Mouse (Mus musculus) liver, postnatal 0 days (tissue): ENCODE data around the gene Amer3. TPM values are rescaled to one million over a fixed set of nuclear protein-coding genes. Genes with fewer than 3 reads are reported as not detected.
A peak's percentile ranks its signal among the peaks of the same experiment; 100 is the strongest.

Experiments used
- ATAC-seq: fragments of 200-750 bp; cut with Nextera tagmentation; 2 replicates; pipeline ENCODE4 v1.8.0; 2017; ENCODE audit warnings: mild to moderate bottlenecking, moderate library complexity
- DNase-seq: peaks from one replicate; pipeline ENCODE4 v3.0.0-alpha.2; 2016
- H3K27ac ChIP-seq: fragments of 300-500 bp; sonication (generic); 2 replicates; pipeline ENCODE4 v1.5.1; 2014; ENCODE audit warnings: antibody characterized with exemption, moderate library complexity, mild to moderate bottlenecking, low read depth
- H3K27me3 ChIP-seq: fragments of 300-500 bp; sonication (generic); 2 replicates; pipeline ENCODE4 v1.6.1; 2014; ENCODE audit warnings: low read length, control low read depth, mixed read lengths; ENCODE audit not compliant: insufficient read depth
- H3K36me3 ChIP-seq: fragments of 300-500 bp; sonication (generic); replicated peaks from 2 replicates; pipeline ENCODE4 v1.6.1; 2014; ENCODE audit warnings: mild to moderate bottlenecking, control low read depth, low read length, moderate library complexity, mixed read lengths; ENCODE audit not compliant: insufficient read depth
- H3K4me1 ChIP-seq: fragments of 300-500 bp; sonication (generic); 2 replicates; pipeline ENCODE4 v1.6.1; 2014; ENCODE audit warnings: antibody characterized with exemption, mild to moderate bottlenecking, control low read depth; ENCODE audit not compliant: insufficient read depth
- H3K4me2 ChIP-seq: fragments of 300-500 bp; sonication (generic); 2 replicates; pipeline ENCODE4 v1.6.1; 2014; ENCODE audit warnings: low read depth, mild to moderate bottlenecking, low read length, moderate library complexity, mixed read lengths
- H3K4me3 ChIP-seq: fragments of 300-500 bp; sonication (generic); 2 replicates; pipeline ENCODE4 v1.5.1; 2014; ENCODE audit warnings: low read depth, low read length
- H3K9ac ChIP-seq: fragments of 300-500 bp; sonication (generic); replicated peaks from 2 replicates; pipeline ENCODE4 v1.6.1; 2014; ENCODE audit warnings: mild to moderate bottlenecking, moderate library complexity
- H3K9me3 ChIP-seq: fragments of 300-500 bp; sonication (generic); 2 replicates; pipeline ENCODE4 v1.6.1; 2016; ENCODE audit warnings: mild to moderate bottlenecking, control low read depth, low read length, mixed read lengths
- CTCF ChIP-seq: sonication (generic); IDR thresholded peaks from 2 replicates; pipeline ENCODE4 v1.5.1; 2016; ENCODE audit warnings: antibody characterized with exemption, low read depth
- EP300 ChIP-seq: IDR thresholded peaks from 2 replicates; pipeline ENCODE4 v1.6.1; 2016; ENCODE audit warnings: antibody characterized with exemption, low read depth, mild to moderate bottlenecking
- WGBS: fragments of 180-500 bp; shearing (Covaris S2); extraction: QIAGEN DNeasy Blood & Tissue Kit; methylation state at CpG from one replicate; pipeline ENCODE4 v1.1.7; 2014; ENCODE audit not compliant: insufficient replicate concordance; 5-methylcytosine and 5-hydroxymethylcytosine counted together
- polyA plus RNA-seq: library from polyadenylated mRNA; unstranded; fragments of >200 nt; fragmentation: Nextera tagmentation; extraction: Ambion mirVana; gene quantifications from 2 replicates; pipeline ENCODE4 v1.2.1, GENCODE M21; 2015

Gene Amer3
- polyA plus RNA-seq, 1 experiment from 2014 or later, result not detected

- Histone ChIP-seq H3K36me3 (no peaks in the 10 kb centered on the region), H3K9me3 (no peaks in the 10 kb centered on the region), H3K9ac (no peak overlapping the region), H3K4me2 (no peak overlapping the region), H3K27me3 (no peaks in the 10 kb centered on the region), H3K4me3 (no peak overlapping the region), H3K4me1 (no peaks in the 10 kb centered on the region), H3K27ac (no peak overlapping the region)
- ATAC-seq (no peak), DNase-seq (no peak)
- TF ChIP-seq CTCF, result no peak
- TF ChIP-seq EP300, result no peak
- 69% methylated on average over 6 of the region's 6 CpGs for WGBS
Observed at GRCm38 (mm10) chr1:34571431-34571830, 8.0 kb upstream of the Amer3 start.

GRCm38 (mm10) chr1:34573221-34573620, 6.2 kb upstream of the Amer3 start:
- 61% methylated on average over 6 of the region's 6 CpGs for WGBS
- no peaks in the 10 kb centered on the region for H3K4me1 ChIP-seq
- ATAC-seq, result no peak
- no peaks in the 10 kb centered on the region for H3K9me3 ChIP-seq
- no peak overlapping the region for H3K4me3 ChIP-seq
- no peak overlapping the region for H3K4me2 ChIP-seq
- H3K9ac ChIP-seq, result no peak overlapping the region
- H3K27me3 ChIP-seq, result 0 out of 2 replicates have a peak, but pooled peaks cover 1% of the 10 kb centered on the region
- H3K36me3 ChIP-seq, result no peaks in the 10 kb centered on the region
- DNase-seq, result no peak
- H3K27ac ChIP-seq, result no peak overlapping the region
- TF ChIP-seq EP300 (no peak), CTCF (no peak)

DNA sequence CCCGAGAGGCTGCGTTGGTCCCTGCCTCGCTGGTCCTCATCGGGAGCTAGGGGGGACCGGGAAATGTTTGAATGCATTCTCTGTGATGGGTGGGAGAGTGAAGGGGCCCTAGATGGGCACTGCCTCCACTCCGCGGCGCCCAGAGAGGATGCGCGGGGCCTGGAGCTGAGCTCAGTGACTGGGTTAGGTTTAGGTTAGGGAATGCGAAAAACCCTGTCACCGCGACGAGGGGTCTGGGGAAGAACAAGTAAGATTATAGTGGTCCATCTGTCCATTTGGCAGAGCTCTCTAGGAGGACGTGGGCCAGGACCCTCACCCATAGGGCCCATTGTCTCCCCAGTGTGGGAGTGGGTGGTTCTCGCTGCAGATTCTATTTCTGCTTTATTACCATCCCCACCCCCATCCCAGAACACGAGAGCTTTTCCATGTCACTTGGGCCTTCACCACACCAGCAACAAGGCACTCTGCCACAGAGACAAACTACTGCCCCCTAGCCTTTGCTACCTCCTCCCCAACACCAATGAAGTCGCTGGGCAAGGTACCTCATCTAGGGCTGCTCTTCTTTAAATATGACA, 412 bp downstream of the Amer3 start:
- peaks cover 9% of the 10 kb centered on the region for H3K4me1 ChIP-seq
- ATAC-seq, result no peak
- no peak for DNase-seq
- no peaks in the 10 kb centered on the region for H3K36me3 ChIP-seq
- TF ChIP-seq CTCF, result no peak
- no peak for TF ChIP-seq EP300
- peak overlapping the region; percentile 27; the same call in 1 of the 2 replicates for H3K4me3 ChIP-seq
- H3K27me3 ChIP-seq, result peaks cover 16% of the 10 kb centered on the region
- WGBS, result 3% methylated on average over 18 of the region's 18 CpGs
- H3K9ac ChIP-seq, result no peak overlapping the region
- peak overlapping the region; percentile 60 for H3K4me2 ChIP-seq
- no peaks in the 10 kb centered on the region for H3K9me3 ChIP-seq
- H3K27ac ChIP-seq, result no peak overlapping the region

GRCm38 (mm10) chr1:34582218-34582617, 2.8 kb downstream of the Amer3 start:
- no peak overlapping the region for H3K27ac ChIP-seq
- H3K9ac ChIP-seq, result no peak overlapping the region
- H3K27me3 ChIP-seq, result peaks cover 16% of the 10 kb centered on the region
- no peak overlapping the region for H3K4me3 ChIP-seq
- ATAC-seq, result no peak
- H3K9me3 ChIP-seq, result no peaks in the 10 kb centered on the region
- peaks cover 9% of the 10 kb centered on the region for H3K4me1 ChIP-seq
- H3K36me3 ChIP-seq, result no peaks in the 10 kb centered on the region
- 73% methylated on average over 6 of the region's 6 CpGs for WGBS
- TF ChIP-seq CTCF (no peak), EP300 (no peak)
- no peak for DNase-seq
- no peak overlapping the region for H3K4me2 ChIP-seq

DNA sequence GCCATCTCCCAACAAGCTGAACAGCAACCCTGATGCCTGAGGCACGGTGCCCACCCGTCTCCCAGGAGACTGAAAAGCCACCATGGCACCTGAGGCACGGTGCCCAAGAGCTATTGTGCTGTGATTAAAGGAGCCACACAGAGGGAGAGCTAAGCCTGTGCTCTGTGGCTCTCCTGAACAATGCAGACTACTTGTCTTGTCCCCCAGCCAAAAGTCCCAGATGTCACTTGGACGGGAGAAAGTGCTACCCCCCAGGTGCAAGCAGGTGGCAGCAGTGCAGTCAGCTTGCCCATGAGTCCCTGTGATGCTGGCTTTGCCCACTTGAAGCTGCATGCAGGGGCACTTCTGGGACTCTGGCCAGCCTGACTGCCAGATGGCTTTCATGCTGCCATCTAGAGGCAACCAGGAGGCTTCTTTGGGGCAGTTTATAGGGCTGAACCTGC, 4.4 kb downstream of the Amer3 start:
- H3K9me3 ChIP-seq, result no peaks in the 10 kb centered on the region
- H3K9ac ChIP-seq, result no peak overlapping the region
- ATAC-seq, result no peak
- peaks cover 9% of the 10 kb centered on the region for H3K4me1 ChIP-seq
- H3K4me2 ChIP-seq, result no peak overlapping the region
- H3K27ac ChIP-seq, result no peak overlapping the region
- H3K4me3 ChIP-seq, result no peak overlapping the region
- TF ChIP-seq EP300, result no peak
- TF ChIP-seq CTCF, result peak; percentile 29
- 24% methylated on average over 4 of the region's 4 CpGs for WGBS
- DNase-seq, result no peak
- peaks cover 9% of the 10 kb centered on the region for H3K27me3 ChIP-seq
- no peaks in the 10 kb centered on the region for H3K36me3 ChIP-seq

DNA sequence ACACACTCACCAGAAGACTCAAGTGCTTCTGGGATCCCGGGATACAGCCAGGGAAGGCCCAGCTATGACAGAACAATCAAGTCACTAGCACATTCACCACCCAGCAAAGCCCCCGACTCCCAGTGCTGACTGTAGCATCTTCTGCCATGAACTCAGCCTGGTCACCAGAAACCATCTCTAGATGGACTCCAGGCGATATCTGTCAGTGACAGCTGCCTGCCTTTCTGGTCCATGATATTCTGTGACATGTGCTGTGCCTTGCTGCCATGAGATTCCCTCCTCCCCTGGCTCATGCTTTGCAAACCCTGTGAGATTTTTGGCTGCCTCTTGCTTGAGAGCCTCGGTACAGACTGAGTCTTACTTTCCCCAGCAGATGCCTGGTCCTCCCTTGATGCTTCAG, 5.3 kb downstream of the Amer3 start:
- no peaks in the 10 kb centered on the region for H3K36me3 ChIP-seq
- 0 out of 2 replicates have a peak, but pooled peaks cover 2% of the 10 kb centered on the region for H3K27me3 ChIP-seq
- no peak overlapping the region for H3K27ac ChIP-seq
- H3K4me1 ChIP-seq, result peaks cover 1% of the 10 kb centered on the region
- H3K9ac ChIP-seq, result no peak overlapping the region
- H3K9me3 ChIP-seq, result no peaks in the 10 kb centered on the region
- H3K4me3 ChIP-seq, result no peak overlapping the region
- no peak overlapping the region for H3K4me2 ChIP-seq
- no peak for DNase-seq
- 63% methylated on average over 4 of the region's 4 CpGs for WGBS
- no peak for TF ChIP-seq CTCF
- TF ChIP-seq EP300, result no peak
- ATAC-seq, result no peak
